Mouse (Mus musculus) spleen, adult 2 months (tissue): ENCODE data around the gene Ttc9. TPM values are rescaled to one million over a fixed set of nuclear protein-coding genes. Genes with fewer than 3 reads are reported as not detected.

ENCODE experiments used
- DNase-seq, 2 experiments: peaks; one replicate each; pipeline versions ENCODE4 v3.0.0 to v3.0.0-alpha.2; 2012 to 2021; ENCODE audit warnings: low spot score in 2 of 2, low read depth in 1 of 2
- H3K27ac ChIP-seq: fragments of 200-500 bp; 2 replicates; pipeline ENCODE4 v1.5.1; 2012; ENCODE audit warnings: low read length, inconsistent platforms; ENCODE audit not compliant: insufficient read depth
- H3K27me3 ChIP-seq: fragments of 200-500 bp; 2 replicates; pipeline ENCODE4 v1.6.1; 2012; ENCODE audit warnings: mild to moderate bottlenecking, moderate library complexity, low read length, inconsistent platforms; ENCODE audit not compliant: control insufficient read depth, insufficient read depth
- H3K36me3 ChIP-seq: fragments of 200-500 bp; 2 replicates; pipeline ENCODE4 v1.6.1; 2012; ENCODE audit warnings: mild to moderate bottlenecking, low read length, inconsistent platforms; ENCODE audit not compliant: control insufficient read depth, insufficient read depth
- H3K4me1 ChIP-seq: fragments of 200-500 bp; 2 replicates; pipeline ENCODE4 v1.6.1; 2011; ENCODE audit warnings: inconsistent platforms; ENCODE audit not compliant: control insufficient read depth, insufficient read depth, insufficient read length
- H3K4me3 ChIP-seq: fragments of 200-500 bp; 2 replicates; pipeline ENCODE4 v1.5.1; 2011; ENCODE audit warnings: mild to moderate bottlenecking, inconsistent platforms; ENCODE audit not compliant: insufficient read depth, insufficient read length; ENCODE audit errors: extremely low read depth
- CTCF ChIP-seq: fragments of 200-500 bp; IDR thresholded peaks from 2 replicates; pipeline ENCODE4 v1.5.1; 2011; ENCODE audit warnings: mild to moderate bottlenecking, inconsistent platforms; ENCODE audit not compliant: insufficient read depth, insufficient read length, insufficient replicate concordance; ENCODE audit errors: extremely low read depth
- POLR2A ChIP-seq: fragments of 200-500 bp; IDR thresholded peaks from 2 replicates; pipeline ENCODE4 v1.6.1; 2011; ENCODE audit warnings: low read depth, low read length, inconsistent platforms
- WGBS: fragments of 180-500 bp; shearing (Covaris S2); methylation state at CpG from one replicate; pipeline ENCODE4 v1.1.7; 2018; 5-methylcytosine and 5-hydroxymethylcytosine counted together
- polyA plus RNA-seq: library from polyadenylated mRNA; depleted of rRNA; stranded (reverse); fragments of >200 nt; gene quantifications from 2 replicates; pipeline ENCODE4 v1.2.3, GENCODE M21; 2012

Gene Ttc9
- polyA plus RNA-seq, 1 experiment: 0.40 TPM

GRCm38 (mm10) chr12:81631661-81632401 is 782 bp downstream of the Ttc9 start:
- Histone ChIP-seq H3K27ac (no peak overlapping the region), H3K4me3 (peak overlapping the region; percentile 9; the same call in 1 of the 2 replicates), H3K36me3 (no peaks in the 10 kb centered on the region), H3K4me1 (peaks cover 3% of the 10 kb centered on the region; the same call in 1 of the 2 replicates), H3K27me3 (peaks cover 16% of the 10 kb centered on the region)
- WGBS: 9% methylated on average over 31 of the region's 31 CpGs
- no peak for DNase-seq
- TF ChIP-seq CTCF: no peak
- no peak for TF ChIP-seq POLR2A

- no peak for DNase-seq
- no peak overlapping the region for H3K4me3 ChIP-seq
- 77% methylated on average over 2 of the region's 2 CpGs for WGBS
- H3K36me3 ChIP-seq: no peaks in the 10 kb centered on the region
- TF ChIP-seq CTCF (no peak), POLR2A (no peak)
- peaks cover 3% of the 10 kb centered on the region; the same call in 1 of the 2 replicates for H3K4me1 ChIP-seq
- H3K27ac ChIP-seq: no peak overlapping the region
- peaks cover 16% of the 10 kb centered on the region for H3K27me3 ChIP-seq
These were observed 2.2 kb downstream of the Ttc9 start for GRCm38 (mm10) chr12:81633246-81633645.

DNA sequence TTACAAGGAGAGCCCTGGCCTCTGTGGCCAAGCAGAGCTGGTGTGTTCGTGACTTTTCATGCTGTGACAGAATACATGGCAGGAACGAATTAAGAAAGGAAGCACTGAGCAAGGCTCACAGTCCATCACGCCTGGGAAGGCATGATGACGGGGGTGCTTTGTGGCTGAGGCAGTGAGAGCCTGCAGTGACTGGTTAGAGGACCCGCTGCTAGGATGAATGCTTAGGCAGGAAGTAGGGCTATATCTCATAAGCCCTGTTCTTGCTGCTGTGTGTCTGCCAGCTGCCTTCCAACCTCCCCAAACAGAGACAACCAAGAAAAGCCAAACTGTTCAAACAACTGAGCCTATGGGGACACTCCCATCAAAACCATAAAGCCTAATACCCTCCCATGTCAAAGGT is 9.6 kb downstream of the Ttc9 start:
- no peaks in the 10 kb centered on the region for H3K4me1 ChIP-seq
- no peak overlapping the region for H3K4me3 ChIP-seq
- 0 out of 2 replicates have a peak, but pooled peaks cover 2% of the 10 kb centered on the region for H3K27me3 ChIP-seq
- WGBS: 46% methylated on average over 5 of the region's 5 CpGs
- H3K36me3 ChIP-seq: no peaks in the 10 kb centered on the region
- TF ChIP-seq CTCF (no peak), POLR2A (no peak)
- H3K27ac ChIP-seq: no peak overlapping the region
- no peak for DNase-seq

DNA sequence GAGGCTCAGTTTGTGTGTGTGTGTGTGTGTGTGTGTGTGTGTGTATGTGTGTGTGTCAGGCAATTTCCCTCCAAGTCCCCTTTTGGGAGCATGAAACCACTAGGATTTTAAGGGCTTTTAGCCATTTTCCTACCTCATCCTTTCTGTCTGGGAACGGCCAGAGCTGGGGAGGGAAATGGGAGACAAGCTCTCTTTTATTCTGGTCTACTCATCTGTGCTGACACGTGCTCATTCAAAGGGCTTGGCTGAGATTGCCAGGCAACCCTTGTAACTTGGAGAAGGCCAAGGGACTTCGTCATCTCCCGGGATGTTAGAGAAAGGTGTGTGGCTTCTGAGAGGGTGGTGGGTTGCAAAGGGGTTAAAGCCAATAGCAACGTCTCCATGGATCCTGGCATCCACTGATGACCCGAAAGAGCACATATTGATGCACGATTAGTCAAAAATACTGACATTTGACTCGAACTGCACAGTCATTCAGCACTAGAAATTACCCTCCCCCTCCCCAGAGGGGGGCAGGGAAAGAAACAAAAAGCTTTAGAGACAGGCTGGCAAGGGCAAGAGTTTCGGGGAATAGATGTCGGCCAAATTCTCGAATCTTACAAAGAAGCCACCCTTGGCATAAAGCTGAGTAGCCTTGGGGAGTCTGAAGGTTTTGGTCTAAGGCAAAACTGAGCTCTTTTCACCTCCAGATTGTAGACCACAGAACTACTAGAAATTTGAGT is 11.5 kb downstream of the Ttc9 start:
- Histone ChIP-seq H3K4me1 (no peaks in the 10 kb centered on the region), H3K27me3 (no peaks in the 10 kb centered on the region), H3K4me3 (no peak overlapping the region), H3K36me3 (no peaks in the 10 kb centered on the region), H3K27ac (no peak overlapping the region)
- no peak for DNase-seq
- WGBS: 79% methylated on average over 11 of the region's 11 CpGs
- no peak for TF ChIP-seq CTCF
- TF ChIP-seq POLR2A: no peak

GRCm38 (mm10) chr12:81646811-81647210 is 15.8 kb downstream of the Ttc9 start:
- WGBS: 85% methylated on average over 6 of the region's 6 CpGs

DNA sequence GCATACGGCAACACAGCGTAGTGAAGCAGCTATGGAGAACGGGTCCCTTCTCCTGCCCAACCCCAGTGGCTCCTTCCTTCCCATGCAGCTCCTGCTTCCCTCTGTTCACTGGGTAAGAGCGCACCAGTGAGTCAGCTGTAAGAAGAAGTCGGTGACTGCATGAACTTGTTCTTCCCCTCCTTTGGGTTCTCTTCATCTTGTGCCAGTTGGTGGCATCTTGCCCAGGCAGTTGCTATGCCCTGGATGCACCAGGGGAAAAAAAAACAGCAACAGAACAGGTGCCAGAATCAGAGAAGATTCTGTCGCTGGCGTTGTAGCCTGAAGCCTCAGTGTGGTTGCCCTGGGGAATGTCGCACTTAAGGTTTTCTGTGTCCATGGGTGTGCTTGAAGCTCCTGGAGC is 22.3 kb downstream of the Ttc9 start:
- Histone ChIP-seq H3K27ac (no peak overlapping the region), H3K27me3 (no peaks in the 10 kb centered on the region), H3K36me3 (no peaks in the 10 kb centered on the region), H3K4me1 (no peaks in the 10 kb centered on the region; the same call in 1 of the 2 replicates), H3K4me3 (no peak overlapping the region)
- TF ChIP-seq POLR2A (no peak), CTCF (no peak)
- DNase-seq: no peak
- WGBS: 78% methylated on average over 8 of the region's 8 CpGs

More at GRCm38 (mm10) chr12:81646811-81647210, 15.8 kb downstream of the Ttc9 start:
- no peaks in the 10 kb centered on the region for H3K27me3 ChIP-seq
- no peak overlapping the region for H3K27ac ChIP-seq
- no peaks in the 10 kb centered on the region for H3K4me1 ChIP-seq
- H3K36me3 ChIP-seq: no peaks in the 10 kb centered on the region
- TF ChIP-seq POLR2A: no peak
- TF ChIP-seq CTCF: no peak
- no peak overlapping the region for H3K4me3 ChIP-seq
- DNase-seq: no peak

GRCm38 (mm10) chr12:81657321-81657720 is 26.3 kb downstream of the Ttc9 start:
- Histone ChIP-seq H3K27ac (no peak overlapping the region), H3K4me3 (no peak overlapping the region), H3K36me3 (no peaks in the 10 kb centered on the region), H3K4me1 (no peaks in the 10 kb centered on the region; the same call in 1 of the 2 replicates), H3K27me3 (no peaks in the 10 kb centered on the region)
- WGBS: 74% methylated on average over 1 of the region's 1 CpGs
- TF ChIP-seq CTCF (no peak), POLR2A (no peak)
- DNase-seq: no peak
